Comparison of ENCODE assay signal across 23 mouse cellular contexts in genomic region chr3:157549323-157549722, GRCm38 (mm10). TPM values are rescaled to one million over a fixed set of nuclear protein-coding genes. Genes with fewer than 3 reads are reported as not detected.
"Had no signal": no experiment of that assay in that cellular context is flagged by ENCODE, and none has a peak within 500 bp of the region (broad histone marks: within the 10 kb centered on the region; RNA-seq: fewer than 3 reads in every experiment).

No protein-coding gene starts in this region.

- DNase-seq: lung, adult 2 months; lung, postnatal 14 days; lung, postnatal 36 days; retina, postnatal 1 day; right cerebral cortex, adult 18-20 months; right cerebral cortex, postnatal 25 days; right cerebral cortex, postnatal 4 days; spleen, adult 18-20 months; thymus, adult 2 months; thymus, postnatal 25 days; thymus, postnatal 4 days had no signal

- H3K27ac ChIP-seq: liver, embryonic 12.5 days; liver, embryonic 14.5 days; lung, embryonic 15.5 days; macrophage; midbrain, embryonic 10.5 days; neural tube, embryonic 12.5 days; stomach, embryonic 15.5 days; stomach, postnatal 0 days had no signal

- H3K4me1 ChIP-seq: liver, embryonic 12.5 days; lung, embryonic 15.5 days; megakaryocyte, embryonic 14.5 days; midbrain, embryonic 10.5 days; neural tube, embryonic 12.5 days; stomach, embryonic 15.5 days had no signal

- H3K9ac ChIP-seq: liver, embryonic 12.5 days; liver, embryonic 14.5 days; lung, embryonic 15.5 days; neural tube, embryonic 12.5 days; stomach, embryonic 15.5 days had no signal

- H3K4me2 ChIP-seq: liver, embryonic 12.5 days; lung, embryonic 15.5 days; neural tube, embryonic 12.5 days; stomach, embryonic 15.5 days had no signal

- ATAC-seq: lung, postnatal 0 days had no signal

- H3K27me3 ChIP-seq: liver, embryonic 12.5 days; lung, embryonic 15.5 days; megakaryocyte, embryonic 14.5 days; neural tube, embryonic 12.5 days; stomach, embryonic 15.5 days had no signal

- H3K4me3 ChIP-seq: liver, embryonic 12.5 days; lung, embryonic 15.5 days; megakaryocyte, embryonic 14.5 days; midbrain, embryonic 10.5 days; myocyte; neural tube, embryonic 12.5 days; stomach, embryonic 15.5 days had no signal

- H3K9me3 ChIP-seq: liver, embryonic 12.5 days; lung, embryonic 15.5 days; megakaryocyte, embryonic 14.5 days; midbrain, embryonic 10.5 days; neural tube, embryonic 12.5 days; stomach, embryonic 15.5 days had no signal

RNA-seq across cellular contexts. Expression of gene Ptger3, which starts 17.4 kb away (rescaled TPM):
- polyA plus RNA-seq: myocyte; testis, adult 2 months had no signal
